Mouse (Mus musculus): ENCODE results near the gene Foxm1. TPM values are rescaled to one million over a fixed set of nuclear protein-coding genes. Genes with fewer than 3 reads are reported as not detected.

The Foxm1 gene
- total RNA-seq, 2 experiments from 2014 or later = 0.11 to 0.19 TPM

DNA sequence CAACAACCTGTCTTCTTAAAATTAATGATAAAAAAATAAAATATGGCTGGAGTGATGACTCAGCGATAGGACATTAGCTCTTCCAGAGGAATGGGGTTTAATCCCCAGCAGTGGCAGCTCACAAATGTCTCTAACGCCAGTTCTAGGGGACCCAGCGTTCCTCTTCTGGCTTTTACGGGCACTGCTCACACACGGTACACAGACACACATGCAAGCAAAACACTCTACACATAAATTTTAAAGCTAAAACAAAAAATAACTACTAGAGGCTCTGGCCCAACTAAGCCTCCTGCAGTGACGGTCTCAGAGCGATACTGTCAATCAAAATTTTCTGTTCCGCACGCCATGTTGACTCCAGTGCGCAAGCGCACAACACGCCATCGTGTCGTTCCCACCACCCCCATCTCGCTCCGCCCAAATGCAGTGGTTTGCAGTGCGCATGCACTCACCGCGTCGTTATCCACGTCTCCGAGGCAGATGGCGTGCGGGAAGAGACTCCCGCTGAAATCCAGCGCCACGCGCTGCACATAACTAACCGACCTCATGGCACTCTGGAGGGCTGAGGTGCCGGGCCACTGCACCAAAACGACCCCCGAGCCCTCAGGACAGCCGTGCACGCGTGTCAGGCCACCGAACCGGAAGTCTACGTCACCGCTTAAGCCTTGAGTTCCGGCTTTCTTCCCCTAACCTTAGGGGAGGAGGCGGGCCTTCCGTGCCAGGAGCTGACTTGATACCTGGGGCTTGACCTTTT is 61.7 kb downstream of the Foxm1 start, which contains the start of gene Itfg2:
TSS of gene Itfg2 (minus strand) at position 663 of the 751 bp plus-strand sequence.
- DNase-seq (ENCODE audit: low spot score) = peak; percentile 97

DNA sequence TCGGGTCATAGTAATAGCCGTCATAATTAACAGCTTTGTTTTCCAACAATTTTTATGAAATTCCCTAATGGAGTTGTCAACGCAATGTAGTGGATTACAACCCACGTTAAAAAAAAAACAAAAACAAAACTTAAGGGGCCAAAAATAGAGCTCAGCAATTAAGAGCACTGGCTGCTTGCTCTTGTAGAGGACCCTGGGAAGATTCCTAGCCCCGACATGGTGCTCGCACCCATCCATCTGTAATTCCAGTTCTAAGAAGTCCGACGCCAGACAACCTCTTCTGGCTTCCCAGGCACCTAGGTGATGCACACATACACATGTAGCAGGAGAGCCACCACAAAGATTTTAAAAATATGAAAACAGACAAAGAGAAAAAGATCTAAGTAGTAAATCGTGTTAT is 62.3 kb downstream of the Foxm1 start:
- no peak for DNase-seq (ENCODE audit: low spot score)

Other genes starting within 250 kb of the Foxm1 start
- 10 to 100 TPM; 31.2 to 47.6 TPM for gene Tspan9, start 219.4 kb upstream of the Foxm1 start, total RNA-seq (2021)
- gene Tead4, start 62.1 kb upstream of the Foxm1 start, total RNA-seq (2021) = 10 to 100 TPM in 1 of 2 experiments, 1 to 10 TPM in 1; 6.2 to 11.1 TPM
- gene Tulp3, start 7.1 kb upstream of the Foxm1 start, total RNA-seq (2021) = 1 to 10 TPM; 6.3 to 8.2 TPM
- 1 to 10 TPM; 6.2 to 6.7 TPM for gene Rhno1, start 56 bp upstream of the Foxm1 start, total RNA-seq (2021)
- gene Tex52, start 12.5 kb downstream of the Foxm1 start, total RNA-seq (2021) = not detected
- gene Gm44596, start 12.5 kb downstream of the Foxm1 start, total RNA-seq (2021) = not detected
- 1 to 10 TPM; 1.2 to 1.7 TPM for gene Nrip2, start 36.3 kb downstream of the Foxm1 start, total RNA-seq (2021)
- 10 to 100 TPM; 16.4 to 19.9 TPM for gene Itfg2, start 62.0 kb downstream of the Foxm1 start, total RNA-seq (2021)
- 100 to 1,000 TPM; 112 to 113 TPM for gene Fkbp4, start 75.7 kb downstream of the Foxm1 start, total RNA-seq (2021)
- under 1 TPM; 0.09 to 0.83 TPM for gene Pzp, start 163.8 kb downstream of the Foxm1 start, total RNA-seq (2021)
- gene A2ml1, start 218.6 kb downstream of the Foxm1 start, total RNA-seq (2021) = not detected

Measured in gastrocnemius, adult 18-20 months (tissue).